Mouse (Mus musculus) forebrain, embryonic 15.5 days (tissue): ENCODE data around the gene Zfp787. TPM values are rescaled to one million over a fixed set of nuclear protein-coding genes. Genes with fewer than 3 reads are reported as not detected.

ENCODE experiments used
- ATAC-seq: fragments of 200-750 bp; cut with Nextera tagmentation; replicated peaks from 2 replicates; pipeline ENCODE4 v1.8.0; 2017; ENCODE audit warnings: mild to moderate bottlenecking, moderate TSS enrichment, moderate library complexity
- H3K27ac ChIP-seq: fragments of 300-500 bp; sonication (generic); replicated peaks from 2 replicates; pipeline ENCODE4 v1.5.1; 2015; ENCODE audit warnings: mild to moderate bottlenecking, inconsistent platforms
- H3K27me3 ChIP-seq: fragments of 300-500 bp; sonication (generic); 2 replicates; pipeline ENCODE4 v1.6.1; 2015; ENCODE audit warnings: inconsistent platforms
- H3K36me3 ChIP-seq: fragments of 300-500 bp; sonication (generic); 2 replicates; pipeline ENCODE4 v1.6.1; 2015; ENCODE audit warnings: mild to moderate bottlenecking, inconsistent platforms
- H3K4me1 ChIP-seq: fragments of 300-500 bp; sonication (generic); 2 replicates; pipeline ENCODE4 v1.6.1; 2015; ENCODE audit warnings: inconsistent platforms
- H3K4me2 ChIP-seq: fragments of 300-500 bp; sonication (generic); replicated peaks from 2 replicates; pipeline ENCODE4 v1.6.1; 2015; ENCODE audit warnings: mild to moderate bottlenecking, inconsistent platforms
- H3K4me3 ChIP-seq: fragments of 300-500 bp; sonication (generic); 2 replicates; pipeline ENCODE4 v1.5.1; 2015; ENCODE audit warnings: mild to moderate bottlenecking, inconsistent platforms
- H3K9ac ChIP-seq: fragments of 300-500 bp; sonication (generic); replicated peaks from 2 replicates; pipeline ENCODE4 v1.6.1; 2015; ENCODE audit warnings: mild to moderate bottlenecking, inconsistent platforms
- H3K9me3 ChIP-seq: fragments of 300-500 bp; sonication (generic); 2 replicates; pipeline ENCODE4 v1.6.1; 2016; ENCODE audit warnings: inconsistent platforms
- WGBS: fragments of 180-500 bp; shearing (Covaris S2); methylation state at CpG from one replicate; pipeline ENCODE4 v1.1.7; 2015; ENCODE audit warnings: mixed read lengths; 5-methylcytosine and 5-hydroxymethylcytosine counted together
- polyA plus RNA-seq: library from polyadenylated mRNA; unstranded; fragments of >200 nt; fragmentation: Nextera tagmentation; extraction: Ambion mirVana; gene quantifications from 2 replicates; pipeline ENCODE4 v1.2.1, GENCODE M21; 2015

The Zfp787 gene
- polyA plus RNA-seq, result 23.7 and 25.5 TPM in 2 replicates

- Histone ChIP-seq H3K9ac (peak within 1 kb of the TSS; percentile 78), H3K4me2 (peak within 1 kb of the TSS; percentile 78), H3K27ac (peak within 1 kb of the TSS; percentile 95), H3K4me1 (peaks cover 23% of the 10 kb centered on the region), H3K27me3 (no peaks in the 10 kb centered on the region), H3K4me3 (peak within 1 kb of the TSS; percentile 58), H3K36me3 (no peaks in the 10 kb centered on the region), H3K9me3 (no peaks in the 10 kb centered on the region)
- WGBS, result 0% methylated on average over 51 of the region's 54 CpGs
- ATAC-seq, result peak; percentile 98
These were observed at the start of gene Zfp787 for GRCm38 (mm10) chr7:6155901-6156411. Gene Zfp787, minus strand, starts transcription at chr7:6155997.

GRCm38 (mm10) chr7:6204200-6204599, 48.4 kb upstream of the Zfp787 start:
- H3K4me2 ChIP-seq, result no peak overlapping the region
- no peaks in the 10 kb centered on the region for H3K27me3 ChIP-seq
- ATAC-seq, result no peak
- no peaks in the 10 kb centered on the region for H3K4me1 ChIP-seq
- WGBS, result 79% methylated on average over 3 of the region's 3 CpGs
- H3K9ac ChIP-seq, result no peak overlapping the region
- no peaks in the 10 kb centered on the region for H3K36me3 ChIP-seq
- H3K9me3 ChIP-seq, result no peaks in the 10 kb centered on the region
- no peak overlapping the region for H3K4me3 ChIP-seq
- no peak overlapping the region for H3K27ac ChIP-seq

GRCm38 (mm10) chr7:6196790-6197189, 41.0 kb upstream of the Zfp787 start, which contains the start of gene Galp:
Gene Galp, plus strand, starts transcription at chr7:6197090.
- Histone ChIP-seq H3K36me3 (no peaks in the 10 kb centered on the region), H3K27me3 (no peaks in the 10 kb centered on the region), H3K27ac (no peak within 1 kb of the TSS), H3K4me2 (no peak within 1 kb of the TSS), H3K9me3 (no peaks in the 10 kb centered on the region), H3K9ac (no peak within 1 kb of the TSS), H3K4me1 (no peaks in the 10 kb centered on the region), H3K4me3 (no peak within 1 kb of the TSS)
- ATAC-seq, result no peak
- 60% methylated on average over 3 of the region's 3 CpGs for WGBS

- H3K4me2 ChIP-seq, result no peak overlapping the region
- H3K4me1 ChIP-seq, result no peaks in the 10 kb centered on the region
- no peak overlapping the region for H3K4me3 ChIP-seq
- H3K27me3 ChIP-seq, result no peaks in the 10 kb centered on the region
- peaks cover 2% of the 10 kb centered on the region for H3K36me3 ChIP-seq
- ATAC-seq, result no peak
- H3K27ac ChIP-seq, result no peak overlapping the region
- 45% methylated on average over 2 of the region's 2 CpGs for WGBS
- no peak overlapping the region for H3K9ac ChIP-seq
- no peaks in the 10 kb centered on the region for H3K9me3 ChIP-seq
These were observed 40.0 kb upstream of the Zfp787 start for GRCm38 (mm10) chr7:6195777-6196176.

- no peak overlapping the region for H3K4me3 ChIP-seq
- peak; percentile 71 for ATAC-seq
- WGBS, result 17% methylated on average over 5 of the region's 5 CpGs
These were observed 38.3 kb upstream of the Zfp787 start for GRCm38 (mm10) chr7:6194129-6194528.

GRCm38 (mm10) chr7:6191376-6191775, 35.6 kb upstream of the Zfp787 start:
- Histone ChIP-seq H3K9me3 (no peaks in the 10 kb centered on the region), H3K36me3 (peaks cover 40% of the 10 kb centered on the region), H3K4me2 (no peak overlapping the region), H3K9ac (no peak overlapping the region), H3K27ac (no peak overlapping the region), H3K27me3 (no peaks in the 10 kb centered on the region), H3K4me3 (no peak overlapping the region), H3K4me1 (no peaks in the 10 kb centered on the region)
- ATAC-seq, result no peak
- WGBS, result 48% methylated on average over 3 of the region's 3 CpGs

More at GRCm38 (mm10) chr7:6194129-6194528, 38.3 kb upstream of the Zfp787 start:
- Histone ChIP-seq H3K36me3 (peaks cover 18% of the 10 kb centered on the region), H3K27ac (no peak overlapping the region), H3K9me3 (no peaks in the 10 kb centered on the region), H3K4me2 (no peak overlapping the region), H3K27me3 (no peaks in the 10 kb centered on the region), H3K9ac (no peak overlapping the region), H3K4me1 (no peaks in the 10 kb centered on the region)

- H3K9ac ChIP-seq, result no peak overlapping the region
- no peaks in the 10 kb centered on the region for H3K4me1 ChIP-seq
- H3K36me3 ChIP-seq, result peaks cover 56% of the 10 kb centered on the region
- H3K27ac ChIP-seq, result no peak overlapping the region
- no peak overlapping the region for H3K4me3 ChIP-seq
- no peak for ATAC-seq
- H3K9me3 ChIP-seq, result no peaks in the 10 kb centered on the region
- no peaks in the 10 kb centered on the region for H3K27me3 ChIP-seq
- WGBS, result 54% methylated on average over 44 of the region's 45 CpGs
- no peak overlapping the region for H3K4me2 ChIP-seq
These were observed 33.7 kb upstream of the Zfp787 start for GRCm38 (mm10) chr7:6189542-6189941.

GRCm38 (mm10) chr7:6186756-6187155, 31.0 kb upstream of the Zfp787 start:
- H3K27ac ChIP-seq, result no peak overlapping the region
- H3K9ac ChIP-seq, result no peak overlapping the region
- H3K4me3 ChIP-seq, result no peak overlapping the region
- no peaks in the 10 kb centered on the region for H3K4me1 ChIP-seq
- no peak for ATAC-seq
- no peaks in the 10 kb centered on the region for H3K9me3 ChIP-seq
- H3K27me3 ChIP-seq, result no peaks in the 10 kb centered on the region
- no peak overlapping the region for H3K4me2 ChIP-seq
- peaks cover 68% of the 10 kb centered on the region for H3K36me3 ChIP-seq
- 87% methylated on average over 2 of the region's 2 CpGs for WGBS

GRCm38 (mm10) chr7:6186176-6186575, 30.4 kb upstream of the Zfp787 start:
- no peaks in the 10 kb centered on the region for H3K4me1 ChIP-seq
- peaks cover 68% of the 10 kb centered on the region for H3K36me3 ChIP-seq
- ATAC-seq, result no peak
- H3K4me3 ChIP-seq, result no peak overlapping the region
- H3K9ac ChIP-seq, result no peak overlapping the region
- no peak overlapping the region for H3K4me2 ChIP-seq
- 96% methylated on average over 2 of the region's 2 CpGs for WGBS
- H3K27ac ChIP-seq, result no peak overlapping the region
- H3K27me3 ChIP-seq, result no peaks in the 10 kb centered on the region
- H3K9me3 ChIP-seq, result no peaks in the 10 kb centered on the region

- Histone ChIP-seq H3K27me3 (no peaks in the 10 kb centered on the region), H3K9ac (no peak overlapping the region), H3K4me2 (no peak overlapping the region), H3K4me1 (no peaks in the 10 kb centered on the region), H3K9me3 (no peaks in the 10 kb centered on the region), H3K27ac (no peak overlapping the region), H3K36me3 (peaks cover 66% of the 10 kb centered on the region), H3K4me3 (no peak overlapping the region)
- WGBS, result 92% methylated on average over 1 of the region's 1 CpGs
- no peak for ATAC-seq
These were observed 29.6 kb upstream of the Zfp787 start for GRCm38 (mm10) chr7:6185391-6185790.

- ATAC-seq, result no peak
- H3K9me3 ChIP-seq, result no peaks in the 10 kb centered on the region
- H3K4me2 ChIP-seq, result no peak overlapping the region
- H3K27me3 ChIP-seq, result no peaks in the 10 kb centered on the region
- H3K9ac ChIP-seq, result no peak overlapping the region
- peaks cover 63% of the 10 kb centered on the region for H3K36me3 ChIP-seq
- no peak overlapping the region for H3K4me3 ChIP-seq
- H3K27ac ChIP-seq, result no peak overlapping the region
- 81% methylated on average over 8 of the region's 8 CpGs for WGBS
- H3K4me1 ChIP-seq, result no peaks in the 10 kb centered on the region
These were observed 28.7 kb upstream of the Zfp787 start for GRCm38 (mm10) chr7:6184521-6184920.

GRCm38 (mm10) chr7:6183802-6184201, 28.0 kb upstream of the Zfp787 start:
- Histone ChIP-seq H3K4me3 (no peak overlapping the region), H3K9me3 (no peaks in the 10 kb centered on the region), H3K9ac (no peak overlapping the region), H3K4me2 (no peak overlapping the region), H3K4me1 (no peaks in the 10 kb centered on the region), H3K36me3 (peaks cover 56% of the 10 kb centered on the region), H3K27ac (no peak overlapping the region), H3K27me3 (no peaks in the 10 kb centered on the region)
- ATAC-seq, result 0 out of 2 replicates have a peak, but pooled peaks have one; percentile 28
- WGBS, result 96% methylated on average over 19 of the region's 19 CpGs

- no peaks in the 10 kb centered on the region for H3K9me3 ChIP-seq
- no peak for ATAC-seq
- H3K4me3 ChIP-seq, result no peak overlapping the region
- no peak overlapping the region for H3K9ac ChIP-seq
- no peak overlapping the region for H3K27ac ChIP-seq
- H3K4me2 ChIP-seq, result no peak overlapping the region
- H3K27me3 ChIP-seq, result no peaks in the 10 kb centered on the region
- no peaks in the 10 kb centered on the region for H3K4me1 ChIP-seq
- H3K36me3 ChIP-seq, result peaks cover 52% of the 10 kb centered on the region
These were observed 27.1 kb upstream of the Zfp787 start for GRCm38 (mm10) chr7:6182882-6183281.
